Mouse (Mus musculus): ENCODE results near the gene Snrnp200. TPM values are rescaled to one million over a fixed set of nuclear protein-coding genes. Genes with fewer than 3 reads are reported as not detected.
"Not testable (repeated sequence)": the region's sequence is repeated elsewhere in the genome, so short reads cannot be mapped to it uniquely, and the experiment has no call there.

Snrnp200 gene
- total RNA-seq, 2 experiments from 2014 or later = 87.1 to 94.9 TPM

DNA sequence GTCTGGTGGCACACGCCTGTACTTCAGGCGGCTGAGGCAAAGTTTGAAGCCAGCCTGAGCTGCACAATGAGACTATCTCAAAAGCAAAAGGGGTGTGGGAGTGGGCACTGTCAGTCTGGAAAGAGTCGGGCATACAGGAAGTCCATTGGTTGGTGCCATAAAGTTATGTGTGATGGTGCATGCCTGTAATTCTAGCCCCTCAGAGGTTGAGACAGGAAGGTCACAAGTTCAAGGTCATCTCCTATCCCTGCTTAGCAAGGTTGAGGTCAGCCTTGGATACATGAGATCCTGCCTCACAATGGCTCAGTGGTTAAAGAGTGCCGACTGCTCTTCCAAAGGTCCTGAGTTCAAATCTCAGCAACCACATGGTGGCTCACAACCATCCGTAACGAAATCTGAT is 47.1 kb downstream of the Snrnp200 start:
- intact Hi-C loops (cut with DNase I) = no loop called here
- DNase-seq (ENCODE audit: extremely low spot score in 1 of 2, low spot score in 2 of 2) = no peak
- H3K27ac ChIP-seq = no peak overlapping the region
- TF ChIP-seq CTCF (IDR thresholded peaks at IDR 0.05) = no peak
- no peak overlapping the region for H3K4me3 ChIP-seq

DNA sequence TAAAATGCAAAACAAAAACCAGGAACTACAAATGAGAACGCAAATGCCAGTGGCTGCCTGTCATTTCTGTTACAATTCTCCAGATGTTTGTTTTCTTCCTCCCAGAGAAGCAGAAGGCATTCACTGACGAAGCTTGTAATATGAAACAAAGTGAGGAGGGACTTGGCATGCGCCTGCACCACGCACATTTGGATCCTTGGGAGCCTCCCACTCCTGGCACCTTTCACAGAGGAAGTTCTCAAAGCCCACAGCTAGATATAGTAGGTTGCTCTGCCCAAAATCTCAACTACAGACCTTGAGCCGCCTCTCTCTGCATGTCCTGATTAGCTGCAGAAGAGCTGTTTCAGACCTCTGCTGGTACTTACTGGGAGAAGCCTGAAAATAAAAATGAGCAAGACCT is 51.2 kb downstream of the Snrnp200 start:
- Histone ChIP-seq H3K4me3 (no peak overlapping the region), H3K27ac (no peak overlapping the region; the same call in 1 of the 2 replicates)
- no peak for TF ChIP-seq CTCF (IDR thresholded peaks at IDR 0.05)
- intact Hi-C loops (cut with DNase I) = no loop called here
- DNase-seq (ENCODE audit: extremely low spot score in 1 of 2, low spot score in 2 of 2) = no peak

DNA sequence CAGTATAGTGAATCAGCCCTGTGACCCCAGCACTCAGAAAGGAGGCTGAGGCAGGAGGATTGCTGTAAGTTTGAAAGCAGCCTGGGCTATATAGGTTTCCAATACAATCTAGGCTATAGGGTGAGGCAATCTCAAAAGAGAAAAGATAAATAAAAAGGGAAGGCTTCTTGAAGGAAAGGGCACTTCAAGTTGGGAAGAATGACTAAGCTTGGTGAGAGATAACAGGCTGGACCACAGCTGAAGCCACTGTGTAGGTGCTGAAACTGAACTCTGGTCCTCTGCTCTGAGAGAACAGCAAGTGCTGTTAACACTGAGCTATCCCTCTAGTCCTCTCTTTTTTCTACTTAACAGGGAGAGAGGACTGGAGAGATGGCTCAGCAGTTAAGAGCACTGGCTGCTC is 54.3 kb downstream of the Snrnp200 start:
- H3K4me3 ChIP-seq = no peak overlapping the region
- no peak for DNase-seq (ENCODE audit: extremely low spot score in 1 of 2, low spot score in 2 of 2)
- TF ChIP-seq CTCF (IDR thresholded peaks at IDR 0.05) = no peak
- no peak overlapping the region for H3K27ac ChIP-seq
- intact Hi-C loops (cut with DNase I) = no loop called here

DNA sequence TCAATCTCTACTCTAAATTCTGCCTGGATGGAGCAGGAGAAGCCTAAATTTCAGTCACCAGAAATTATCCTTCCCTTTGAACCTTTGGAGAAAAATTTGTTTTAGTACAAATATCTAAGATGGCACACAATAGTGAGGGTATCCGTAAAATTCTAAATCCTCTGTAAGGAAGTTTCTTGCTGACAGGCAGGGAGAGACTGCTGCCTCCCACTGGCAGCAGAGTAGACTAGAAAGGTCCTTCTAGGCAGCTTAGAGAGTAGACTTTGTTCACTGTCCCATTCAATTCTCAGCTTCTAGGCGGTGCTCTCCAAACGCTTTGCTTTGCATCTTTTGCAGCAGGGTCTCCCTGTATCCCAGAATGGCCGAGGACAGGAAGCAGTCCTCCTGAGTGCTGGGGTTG is 59.7 kb downstream of the Snrnp200 start:
- no peak overlapping the region for H3K27ac ChIP-seq
- intact Hi-C loops (cut with DNase I) = no loop called here
- TF ChIP-seq CTCF (IDR thresholded peaks at IDR 0.05) = peak; percentile 41
- no peak for DNase-seq (ENCODE audit: extremely low spot score in 1 of 2, low spot score in 2 of 2)
- no peak overlapping the region for H3K4me3 ChIP-seq

DNA sequence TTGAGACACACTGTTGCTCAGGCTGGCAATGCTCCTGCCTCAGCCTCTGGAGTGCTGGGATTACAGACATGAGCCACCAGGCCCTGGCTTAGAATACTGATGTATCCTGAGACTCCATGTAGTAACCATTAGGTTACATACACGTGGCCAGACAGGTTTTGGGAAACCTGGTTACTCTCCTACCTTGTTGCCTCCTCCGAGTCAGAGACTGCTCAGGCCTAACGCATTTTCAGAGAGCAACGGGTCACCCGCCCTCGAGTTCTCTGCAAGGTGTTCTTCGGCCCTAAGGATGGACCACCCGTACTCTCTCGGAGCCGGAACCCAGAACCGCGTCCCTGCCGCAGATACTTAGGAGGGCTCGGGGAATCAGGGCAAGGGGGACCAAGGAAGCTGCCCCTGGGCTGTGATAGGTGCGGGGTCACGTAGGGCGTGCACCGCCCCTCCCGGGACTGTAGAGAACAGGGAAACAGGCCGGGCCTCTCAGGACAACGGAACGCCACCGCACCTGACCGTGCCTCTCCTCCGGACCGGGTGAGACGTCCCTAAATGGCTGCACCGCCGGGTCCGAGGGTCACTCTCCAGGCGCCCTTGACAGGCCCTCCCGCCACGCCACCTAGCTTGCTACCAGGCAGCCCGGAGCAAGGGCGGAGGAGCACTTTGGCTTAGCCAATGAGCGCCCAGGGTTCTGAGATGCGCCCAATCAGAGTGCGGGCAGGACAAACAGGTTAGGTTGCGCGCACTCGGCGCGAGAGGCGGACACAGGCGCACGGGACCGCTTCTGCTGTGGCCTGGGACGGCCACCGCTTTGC is 61.5 kb downstream of the Snrnp200 start, which contains the start of gene Stard7:
Gene Stard7 (plus strand): TSS at position 728 of the 809 bp plus-strand sequence.
- peak; percentile 92 to 95 for DNase-seq (ENCODE audit: extremely low spot score in 1 of 2, low spot score in 2 of 2)
- Histone ChIP-seq H3K4me3 (peak within 1 kb of the TSS; percentile 98), H3K27ac (peak within 1 kb of the TSS; percentile 96)
- intact Hi-C loops (cut with DNase I) = loop anchor here (1.0 to 5.0 kb wide), 2 partner anchors 22 to 68 kb away; partner anchors contain the start of genes Astl, Ciao1, Dusp2 and Tmem127
- TF ChIP-seq CTCF (IDR thresholded peaks at IDR 0.05) = peak; percentile 20

DNA sequence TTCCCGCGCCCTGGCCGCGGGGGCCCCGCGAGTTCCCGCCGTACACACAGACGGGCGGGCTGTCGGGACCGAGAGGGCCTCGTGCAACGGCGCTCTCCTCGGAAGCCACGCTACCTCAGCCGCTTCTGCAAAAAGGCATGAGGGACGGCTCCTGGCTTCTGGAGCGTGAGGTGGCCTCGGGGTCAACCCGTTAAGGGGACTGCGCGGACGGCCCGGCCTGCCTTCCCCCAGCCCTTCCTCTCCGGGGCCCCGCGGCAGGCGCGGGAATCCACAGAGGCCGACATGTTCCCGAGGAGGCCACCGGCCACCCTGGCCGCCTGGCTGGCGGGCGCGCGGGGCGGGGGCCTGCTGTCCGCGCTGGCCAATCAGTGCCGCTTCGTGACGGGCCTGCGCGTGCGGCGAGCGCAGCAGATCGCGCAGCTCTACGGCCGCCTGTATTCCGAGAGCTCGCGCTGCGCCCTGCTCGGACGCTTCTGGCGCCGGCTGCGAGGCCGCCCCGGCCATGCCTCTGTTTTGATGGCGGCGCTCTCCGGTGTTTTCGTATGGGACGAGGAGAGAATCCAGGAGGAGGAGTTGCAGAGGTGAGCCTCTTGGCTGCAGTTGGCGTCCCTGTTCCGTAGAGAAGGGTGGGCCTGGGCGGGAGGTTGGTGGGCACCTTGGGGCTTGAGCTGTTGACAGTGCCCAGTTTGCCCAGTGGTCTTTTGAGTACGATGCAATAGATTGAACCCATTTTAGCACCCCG is 62.3 kb downstream of the Snrnp200 start:
- intact Hi-C loops (cut with DNase I) = loop anchor here (1.0 to 5.0 kb wide), 2 partner anchors 23 to 67 kb away; partner anchors contain the start of genes Astl, Ciao1, Dusp2 and Tmem127
- peak; percentile 85 to 86 for DNase-seq (ENCODE audit: extremely low spot score in 1 of 2, low spot score in 2 of 2)
- Histone ChIP-seq H3K4me3 (peak overlapping the region; percentile 98), H3K27ac (peak overlapping the region; percentile 96)
- TF ChIP-seq CTCF (IDR thresholded peaks at IDR 0.05) = no peak

DNA sequence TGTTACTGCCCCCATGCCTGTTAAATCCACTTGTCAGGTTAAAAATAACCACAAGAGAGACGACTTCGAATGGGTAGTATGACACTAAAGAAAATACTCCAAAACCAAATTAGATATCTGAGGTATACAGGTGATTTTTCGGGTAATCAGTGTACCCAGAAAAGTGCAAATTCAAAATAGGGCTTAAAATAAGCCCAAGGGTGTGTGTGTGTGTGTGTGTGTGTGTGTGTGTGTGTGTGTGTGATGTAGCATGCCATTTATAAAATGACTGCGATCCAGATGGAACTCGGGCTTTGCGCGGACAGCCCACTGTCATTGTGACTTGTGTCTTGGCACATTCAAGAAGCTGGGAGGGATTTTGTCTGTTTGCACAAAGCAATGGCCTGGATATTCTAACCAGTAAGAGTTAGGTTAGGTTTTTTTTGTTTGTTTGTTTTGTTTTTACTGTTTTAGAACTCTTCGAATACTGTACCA is 62.9 kb downstream of the Snrnp200 start:
- H3K27ac ChIP-seq = peak overlapping the region; percentile 96
- peak overlapping the region; percentile 98 for H3K4me3 ChIP-seq
- DNase-seq (ENCODE audit: extremely low spot score in 1 of 2, low spot score in 2 of 2) = no peak
- intact Hi-C loops (cut with DNase I) = loop anchor here (5.0 kb wide), 1 partner anchor 66 kb away; the partner anchor contains the start of genes Astl and Dusp2
- no peak for TF ChIP-seq CTCF (IDR thresholded peaks at IDR 0.05)

DNA sequence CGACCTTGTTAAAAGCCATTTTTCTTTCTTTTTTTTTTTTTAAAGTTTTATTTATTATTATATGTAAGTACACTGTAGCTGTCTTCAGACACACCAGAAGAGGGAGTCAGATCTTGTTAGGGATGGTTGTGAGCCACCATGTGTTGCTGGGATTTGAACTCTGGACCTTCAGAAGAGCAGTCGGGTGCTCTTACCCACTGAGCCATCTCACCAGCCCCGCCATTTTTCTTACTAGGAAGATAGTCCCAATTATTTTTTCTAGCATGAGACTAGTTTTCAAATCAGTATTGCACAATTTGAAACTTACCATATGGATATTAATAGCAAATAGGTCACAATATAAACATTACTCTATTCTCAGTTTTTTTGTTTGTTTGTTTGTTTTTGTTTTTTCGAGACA is 63.9 kb downstream of the Snrnp200 start:
- H3K4me3 ChIP-seq; DNase-seq (ENCODE audit: extremely low spot score in 1 of 2, low spot score in 2 of 2); H3K27ac ChIP-seq: not testable (repeated sequence)
- intact Hi-C loops (cut with DNase I) = loop anchor here (5.0 kb wide), 1 partner anchor 65 kb away; the partner anchor contains the start of genes Astl and Dusp2

DNA sequence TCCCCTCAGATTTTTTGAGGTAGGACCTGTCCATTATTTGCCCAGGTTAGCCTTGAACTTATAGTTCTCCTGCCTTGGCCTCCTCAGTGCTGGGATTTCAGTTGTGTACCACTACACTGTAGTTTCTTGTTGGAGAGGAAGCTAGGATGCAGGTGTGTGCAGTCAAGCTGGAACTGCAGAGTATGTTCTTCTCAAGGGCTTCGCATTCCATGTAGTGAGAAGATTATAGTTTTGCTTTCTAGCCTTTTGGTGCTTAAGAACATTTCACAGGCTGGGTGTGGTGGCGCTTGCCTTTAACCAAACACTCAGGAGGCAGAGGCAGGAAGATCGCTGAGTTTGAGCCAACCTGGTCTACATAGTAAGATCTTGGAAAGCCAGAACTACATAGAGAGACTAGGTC is 64.6 kb downstream of the Snrnp200 start:
- no peak for DNase-seq (ENCODE audit: extremely low spot score in 1 of 2, low spot score in 2 of 2)
- Histone ChIP-seq H3K4me3 (no peak overlapping the region), H3K27ac (no peak overlapping the region)
- TF ChIP-seq CTCF (IDR thresholded peaks at IDR 0.05) = no peak
- intact Hi-C loops (cut with DNase I) = loop anchor here (5.0 kb wide), 1 partner anchor 64 kb away; the partner anchor contains the start of genes Astl and Dusp2

DNA sequence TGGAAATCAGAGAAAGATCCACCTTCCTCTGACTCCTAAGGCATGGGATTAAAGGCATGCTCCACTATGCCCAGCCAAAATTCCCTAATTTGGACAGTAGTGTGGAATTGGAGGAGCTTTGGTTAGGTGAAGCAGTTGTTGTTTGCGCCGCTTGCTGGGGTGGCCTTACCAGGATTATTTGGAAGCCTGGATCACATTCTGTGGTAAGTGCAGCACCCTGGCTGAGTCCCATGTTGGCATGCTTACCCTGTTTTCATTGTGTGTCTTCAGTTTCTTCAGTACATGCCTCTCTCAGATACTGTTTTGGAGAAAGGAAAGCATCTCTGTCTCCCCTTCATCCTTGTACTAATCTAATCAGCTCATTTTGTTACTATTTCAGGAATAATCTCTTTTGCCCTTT is 66.4 kb downstream of the Snrnp200 start:
- TF ChIP-seq CTCF (IDR thresholded peaks at IDR 0.05) = no peak
- no peak for DNase-seq (ENCODE audit: extremely low spot score in 1 of 2, low spot score in 2 of 2)
- intact Hi-C loops (cut with DNase I) = loop anchor here (5.0 kb wide), 1 partner anchor 63 kb away; the partner anchor contains the start of genes Astl and Dusp2
- no peak overlapping the region for H3K27ac ChIP-seq
- no peak overlapping the region for H3K4me3 ChIP-seq

DNA sequence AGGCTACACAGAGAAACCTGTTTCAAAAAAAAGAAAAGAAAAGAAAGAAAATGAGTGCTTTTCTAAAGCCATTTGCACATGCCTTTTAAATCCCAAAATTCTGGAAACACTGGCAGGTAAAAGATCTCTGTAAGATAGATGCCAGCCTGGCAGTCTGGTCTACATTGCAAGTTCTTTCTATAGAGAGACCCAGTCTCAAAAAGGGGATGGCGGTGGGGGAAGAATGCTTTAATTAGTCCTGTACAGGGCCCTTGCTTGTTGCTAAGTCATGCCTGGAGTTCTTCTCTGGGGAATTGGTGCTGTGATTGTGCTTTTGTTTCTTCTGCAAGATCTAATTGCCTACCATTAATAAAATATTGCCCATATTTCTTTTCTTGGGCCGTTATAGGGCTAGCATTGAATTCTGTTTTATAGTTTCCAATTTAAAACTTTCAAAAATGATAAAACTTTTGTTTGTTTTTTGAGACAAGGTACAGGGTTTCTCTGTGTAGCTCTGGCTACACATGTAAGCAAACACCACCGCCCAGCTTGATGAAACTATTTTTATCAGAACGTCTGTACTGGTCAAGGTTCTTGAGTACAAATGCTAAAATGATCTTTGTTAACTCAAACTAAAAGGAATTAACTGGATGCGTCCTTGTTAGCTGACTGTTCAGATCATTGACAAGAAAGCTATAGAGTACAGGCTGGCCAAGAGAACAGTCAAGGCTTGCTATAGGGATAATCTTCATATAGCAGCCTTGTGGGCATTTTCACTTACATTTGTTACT is 67.5 kb downstream of the Snrnp200 start:
- TF ChIP-seq CTCF (IDR thresholded peaks at IDR 0.05) = no peak

More for the DNA sequence above, 67.5 kb downstream of the Snrnp200 start:
- intact Hi-C loops (cut with DNase I) = no loop called here
- Histone ChIP-seq H3K27ac (no peak overlapping the region), H3K4me3 (no peak overlapping the region)
- DNase-seq (ENCODE audit: extremely low spot score in 1 of 2, low spot score in 2 of 2) = no peak

Measured in left cerebral cortex, adult 2 months (tissue).